Mouse (Mus musculus): ENCODE measurements around the gene Olfr826.
"Not testable (repeated sequence)": the region's sequence is repeated elsewhere in the genome, so short reads cannot be mapped to it uniquely, and the experiment has no call there.

Olfr826 gene

DNA sequence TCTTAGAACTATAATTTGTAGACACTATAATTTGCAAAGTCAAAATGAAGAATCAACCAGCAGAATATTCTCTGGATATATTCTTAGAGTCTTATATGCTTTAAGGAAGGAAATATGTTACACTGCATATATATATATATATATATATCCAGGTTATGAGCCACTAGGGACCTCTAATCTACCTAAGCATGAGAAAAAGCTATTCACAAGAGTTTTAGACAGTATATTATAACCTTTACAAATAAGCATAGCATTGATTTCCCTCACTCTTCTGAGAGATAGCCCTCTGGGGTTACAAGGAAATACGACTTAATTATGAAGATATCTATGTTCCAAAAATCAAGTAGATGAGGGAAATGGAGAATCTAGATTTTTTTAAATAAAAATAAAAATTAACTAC, at the start of gene Olfr826:
Olfr826 (minus strand) TSS at position 101 of the 400 bp plus-strand sequence.
- DNase-seq (ENCODE audit: low spot score in 2 of 2): no peak

- DNase-seq (ENCODE audit: low spot score in 2 of 2): no peak
These were observed 48.1 kb upstream of the Olfr826 start for GRCm38 (mm10) chr10:130232117-130232516.

DNA sequence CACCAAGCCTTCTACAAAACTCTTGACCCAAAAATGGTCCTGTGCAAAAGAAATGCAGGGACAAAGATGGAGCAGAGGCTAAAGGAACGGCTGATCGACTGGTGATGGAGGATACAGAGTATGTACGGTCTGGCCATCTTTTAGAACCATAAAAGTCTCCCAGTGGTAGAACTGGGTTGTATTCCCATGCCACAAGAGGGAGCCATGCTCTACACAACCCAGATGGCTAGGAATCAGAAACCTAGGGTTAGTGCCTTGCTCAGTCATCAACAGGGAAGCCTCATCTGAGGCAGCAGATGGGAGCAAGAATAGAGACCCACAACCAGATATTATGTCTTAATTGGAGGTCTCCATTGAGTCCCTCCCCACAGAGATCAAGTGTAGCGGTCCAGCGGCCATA, 45.6 kb upstream of the Olfr826 start:
- no peak for DNase-seq (ENCODE audit: low spot score in 2 of 2)

DNA sequence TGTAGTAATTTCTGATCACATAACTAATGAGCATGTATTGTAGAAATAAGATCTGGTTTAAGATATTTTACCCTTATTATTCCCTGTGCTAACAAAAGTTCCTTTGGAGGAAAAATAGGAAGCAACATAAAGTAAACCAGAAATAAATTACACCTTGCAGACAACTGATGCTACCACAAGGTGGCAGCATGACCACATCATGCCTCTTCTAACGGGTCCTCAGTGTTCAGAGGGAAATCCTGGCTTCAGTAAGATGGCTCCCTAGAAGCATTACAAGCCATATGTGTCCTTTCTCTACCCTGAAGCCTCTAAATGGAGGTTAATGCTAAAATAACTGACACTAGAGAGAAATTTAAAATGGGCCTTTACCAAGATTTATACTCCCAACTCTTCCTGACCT, 44.3 kb upstream of the Olfr826 start:
- peak in 1 of 2 experiments; percentile 52 for DNase-seq (ENCODE audit: low spot score in 2 of 2)

DNA sequence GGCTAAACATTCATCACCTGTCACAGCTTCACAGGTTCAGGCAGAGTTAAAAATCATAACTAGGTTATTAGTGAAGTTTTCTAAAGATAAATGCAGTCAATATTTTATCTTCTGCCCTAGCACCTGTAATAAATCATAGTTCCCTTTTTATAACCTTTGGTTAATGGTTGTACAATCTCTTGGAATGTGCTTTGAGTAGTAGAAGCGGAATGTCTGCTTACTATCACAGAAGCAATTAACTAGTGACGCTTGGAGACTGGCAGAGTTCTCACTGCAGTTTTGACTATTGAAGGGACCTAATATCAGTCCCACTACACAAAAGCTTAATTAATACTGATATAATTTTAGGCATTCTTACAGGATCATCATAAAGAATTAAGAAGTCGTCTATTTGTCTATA, 41.0 kb upstream of the Olfr826 start:
- no peak for DNase-seq (ENCODE audit: low spot score in 2 of 2)

DNA sequence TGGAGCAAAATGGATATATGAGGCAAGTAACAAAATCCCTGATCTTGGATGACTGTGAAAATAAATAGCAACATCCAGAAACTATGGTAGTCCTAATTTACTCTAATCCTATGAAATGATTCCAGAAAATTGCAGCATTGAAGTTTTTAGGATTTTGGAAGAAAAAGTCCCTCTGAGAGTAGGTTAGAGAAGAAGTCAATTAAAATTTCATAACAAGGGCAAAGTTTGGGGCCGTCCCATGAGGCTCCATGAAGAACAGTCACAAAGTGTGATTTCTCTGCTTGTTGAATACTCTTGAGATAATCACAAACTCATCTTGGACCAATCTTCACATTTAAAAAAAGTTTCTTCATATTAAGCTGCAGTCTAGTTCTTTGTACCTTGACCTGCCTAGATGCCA, 30.3 kb upstream of the Olfr826 start, which contains the start of gene Olfr827:
Olfr827 (minus strand) TSS at position 101 of the 400 bp plus-strand sequence.
- DNase-seq (ENCODE audit: low spot score in 2 of 2): no peak

GRCm38 (mm10) chr10:130166666-130167065, 17.3 kb downstream of the Olfr826 start, which contains the start of gene Olfr825:
Olfr825 (minus strand) TSS chr10:130166766.
- no peak for DNase-seq (ENCODE audit: low spot score in 2 of 2)

DNA sequence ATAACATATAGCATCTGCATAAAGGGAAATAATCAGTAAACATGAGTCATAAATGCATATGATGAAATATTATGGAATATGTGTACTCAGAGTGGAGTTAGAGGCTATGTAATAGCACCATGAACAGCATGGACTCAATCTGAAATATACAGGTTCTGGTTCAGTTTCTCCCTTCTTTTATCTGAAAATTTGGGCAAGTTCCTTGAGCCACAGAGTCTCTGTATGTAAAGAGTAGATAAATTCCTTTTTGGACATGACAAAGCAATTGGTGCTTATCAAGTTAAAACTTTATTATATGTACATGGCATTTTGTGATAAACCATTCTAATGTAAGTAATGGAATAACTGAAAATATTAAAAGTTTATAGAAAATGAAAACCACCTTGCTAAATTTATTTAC, 18.8 kb downstream of the Olfr826 start:
- no peak for DNase-seq (ENCODE audit: low spot score in 2 of 2)

DNA sequence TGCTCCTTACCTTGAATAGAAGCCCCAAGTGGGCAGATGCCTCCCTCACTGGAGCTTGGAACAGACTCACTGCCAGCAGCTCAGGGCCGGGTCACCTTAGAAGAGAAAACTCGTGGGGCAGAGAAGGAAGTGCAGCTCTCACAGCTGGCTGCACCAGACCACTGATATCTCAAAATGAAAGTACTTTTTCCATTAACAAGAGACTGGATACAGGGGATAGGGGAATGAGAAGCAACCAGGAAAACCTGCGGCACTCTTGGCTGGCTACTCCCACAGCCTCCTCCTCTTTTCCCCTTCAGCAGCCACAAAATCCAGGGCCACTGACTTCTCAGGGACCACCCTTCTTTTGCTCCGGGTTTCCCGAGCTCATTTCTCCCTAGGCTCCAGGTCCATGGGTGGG, 39.9 kb downstream of the Olfr826 start:
- no peak for DNase-seq (ENCODE audit: low spot score in 2 of 2)

- not testable (repeated sequence) for DNase-seq (ENCODE audit: low spot score in 2 of 2)
These were observed 41.5 kb downstream of the Olfr826 start for GRCm38 (mm10) chr10:130142481-130142880.

- DNase-seq (ENCODE audit: low spot score in 2 of 2): no peak
These were observed 49.2 kb downstream of the Olfr826 start for GRCm38 (mm10) chr10:130134811-130135210.

DNA sequence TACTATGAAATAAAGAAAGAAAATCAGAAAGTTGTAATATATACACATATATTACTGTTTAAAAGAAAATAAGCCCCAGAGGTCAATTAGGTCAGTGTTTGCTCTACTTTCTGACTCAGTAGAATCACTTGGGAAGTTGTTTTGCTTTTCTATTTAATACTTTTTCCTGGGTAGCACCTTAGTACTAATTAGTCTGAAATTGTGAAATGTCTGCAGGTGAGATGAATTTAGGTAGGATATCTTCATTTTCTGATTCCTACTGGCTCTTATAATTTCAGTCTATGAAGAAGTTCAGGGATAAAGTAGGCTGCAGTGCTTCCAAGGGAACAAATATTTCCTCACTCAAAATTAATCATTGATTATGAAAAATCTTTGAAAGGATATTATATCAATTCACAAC, 54.1 kb downstream of the Olfr826 start, which contains the start of gene Olfr824:
Olfr824 (minus strand) TSS at position 101 of the 400 bp plus-strand sequence.
- not testable (repeated sequence) for DNase-seq (ENCODE audit: low spot score in 2 of 2)

Data from cerebellum, postnatal 4 days (tissue).